Mouse (Mus musculus): ENCODE results near the gene Iah1. TPM values are rescaled to one million over a fixed set of nuclear protein-coding genes. Genes with fewer than 3 reads are reported as not detected.
A peak's percentile ranks its signal among the peaks of the same experiment; 100 is the strongest.

Gene Iah1
- 42.2 and 46.5 TPM in 2 replicates for polyA plus RNA-seq (2015; fragmentation: Nextera tagmentation; extraction: Ambion mirVana)

DNA sequence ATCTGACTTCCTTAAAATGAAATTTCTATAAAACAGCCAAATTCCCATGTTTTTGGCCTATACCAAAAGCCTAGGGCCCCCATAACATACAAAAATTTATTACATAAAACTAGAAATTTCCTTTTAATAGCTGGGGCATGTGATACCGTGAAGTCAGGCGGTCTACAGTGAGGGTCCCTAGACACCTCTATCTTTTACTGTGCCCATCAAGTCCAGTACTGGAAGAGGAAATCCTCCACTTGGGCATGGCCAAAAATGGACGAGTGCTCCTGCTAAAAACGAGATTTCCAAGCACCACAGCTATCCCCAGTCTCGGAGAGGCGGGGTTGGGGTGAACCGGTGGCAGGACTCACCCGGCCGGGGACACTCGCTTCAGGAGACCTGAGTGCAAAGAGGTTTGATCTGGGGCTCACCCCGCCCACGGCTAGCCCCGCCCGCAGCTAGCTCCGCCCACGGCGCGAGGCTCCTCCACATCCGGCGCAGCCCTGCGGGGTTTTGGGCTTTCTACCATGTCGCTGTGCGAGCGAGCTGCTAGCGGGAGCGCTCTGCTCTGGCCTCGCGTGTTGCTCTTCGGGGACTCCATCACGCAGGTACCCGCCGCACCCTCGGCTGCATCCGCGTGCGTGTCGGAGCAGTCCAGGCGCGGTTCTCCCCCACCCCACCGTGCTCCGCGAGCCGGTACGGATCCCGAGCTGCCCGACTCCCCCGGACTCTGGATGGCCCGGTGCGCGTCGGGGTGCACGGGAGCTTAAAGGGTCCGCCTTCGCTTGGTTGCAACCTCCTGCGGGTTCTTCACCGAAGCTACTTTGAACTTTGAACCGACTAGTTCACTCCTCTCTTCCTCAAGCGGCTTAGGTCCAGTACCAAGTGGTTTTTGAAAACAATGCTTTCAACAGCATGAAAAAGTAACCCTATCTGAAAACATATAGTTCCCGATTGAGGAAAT, at the start of gene Iah1:
Gene Iah1 (plus strand): TSS at position 467 of the 946 bp plus-strand sequence.
- peaks cover 9% of the 10 kb centered on the region for H3K4me1 ChIP-seq (ENCODE audit: control insufficient read depth, insufficient read depth, low read length)
- H3K27me3 ChIP-seq (ENCODE audit: control insufficient read depth, insufficient read depth, low read length) = no peaks in the 10 kb centered on the region
- H3K27ac ChIP-seq (ENCODE audit: low read length) = peak within 1 kb of the TSS; percentile 73
- H3K36me3 ChIP-seq (ENCODE audit: control insufficient read depth, insufficient read depth) = peaks cover 23% of the 10 kb centered on the region
- H3K9me3 ChIP-seq (replicated peaks; ENCODE audit: control insufficient read depth, low read length) = no peaks in the 10 kb centered on the region
- peak; percentile 90 for ATAC-seq (replicated peaks; ENCODE audit: extremely low read depth, insufficient read depth, low FRiP score)
- peak within 1 kb of the TSS; percentile 82 for H3K4me3 ChIP-seq (ENCODE audit: low read length)
- peak within 1 kb of the TSS; percentile 84 for H3K9ac ChIP-seq (ENCODE audit: low read length)
- peak within 1 kb of the TSS; percentile 82 for H3K4me2 ChIP-seq (ENCODE audit: low read depth, low read length)
- 2% methylated on average over 59 of the region's 59 CpGs for WGBS

DNA sequence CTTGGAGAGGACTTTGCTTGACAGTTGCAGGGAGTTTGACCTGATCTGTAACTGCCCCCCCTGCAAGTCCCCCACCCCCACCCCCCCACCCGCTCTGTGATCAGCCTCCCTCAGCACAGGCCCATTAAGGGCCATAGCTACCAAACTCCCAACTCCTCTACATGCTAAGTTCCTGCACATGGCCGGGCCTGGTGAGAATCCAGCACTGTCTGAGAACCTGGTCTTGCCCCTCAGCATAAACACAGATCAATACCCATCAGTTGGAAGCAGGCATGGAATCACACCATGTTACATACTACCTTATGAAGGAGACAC, 49.4 kb upstream of the Iah1 start:
- Histone ChIP-seq H3K36me3 (ENCODE audit: control insufficient read depth, insufficient read depth) (peaks cover 37% of the 10 kb centered on the region), H3K27ac (ENCODE audit: low read length) (no peak overlapping the region), H3K9ac (ENCODE audit: low read length) (no peak overlapping the region), H3K27me3 (ENCODE audit: control insufficient read depth, insufficient read depth, low read length) (no peaks in the 10 kb centered on the region), H3K4me3 (ENCODE audit: low read length) (no peak overlapping the region), H3K4me2 (ENCODE audit: low read depth, low read length) (no peak overlapping the region), H3K9me3 (replicated peaks; ENCODE audit: control insufficient read depth, low read length) (no peaks in the 10 kb centered on the region), H3K4me1 (ENCODE audit: control insufficient read depth, insufficient read depth, low read length) (peaks cover 3% of the 10 kb centered on the region)
- 75% methylated on average over 2 of the region's 2 CpGs for WGBS
- no peak for ATAC-seq (replicated peaks; ENCODE audit: extremely low read depth, insufficient read depth, low FRiP score)

DNA sequence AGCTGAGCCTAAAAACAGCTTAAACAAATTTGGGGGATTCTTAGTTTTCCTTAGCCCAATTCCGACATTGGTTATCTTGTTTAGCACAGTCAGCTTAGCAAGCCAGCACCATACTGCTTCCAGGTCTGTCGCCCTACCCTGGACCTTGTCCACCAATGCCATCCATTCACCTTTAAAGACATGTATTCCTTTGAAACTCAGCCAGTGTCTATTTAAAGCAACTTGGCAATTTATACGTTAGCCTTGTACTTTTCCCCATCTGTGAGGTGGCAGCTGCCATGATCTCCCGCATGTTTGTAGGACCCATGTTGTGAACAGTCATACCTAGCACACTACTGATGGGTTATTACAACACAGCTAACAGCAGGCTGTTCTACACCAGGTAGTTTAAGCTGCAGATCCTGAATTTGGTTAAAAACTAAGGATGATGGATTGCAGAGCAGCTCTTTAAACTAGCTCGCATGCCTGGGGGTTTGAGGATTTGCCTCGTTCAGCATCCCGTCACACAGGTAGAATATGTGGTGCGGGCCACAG, 48.0 kb upstream of the Iah1 start:
- Histone ChIP-seq H3K4me2 (ENCODE audit: low read depth, low read length) (no peak overlapping the region), H3K4me3 (ENCODE audit: low read length) (no peak overlapping the region), H3K27me3 (ENCODE audit: control insufficient read depth, insufficient read depth, low read length) (no peaks in the 10 kb centered on the region), H3K4me1 (ENCODE audit: control insufficient read depth, insufficient read depth, low read length) (peaks cover 3% of the 10 kb centered on the region), H3K9ac (ENCODE audit: low read length) (no peak overlapping the region), H3K27ac (ENCODE audit: low read length) (no peak overlapping the region), H3K36me3 (ENCODE audit: control insufficient read depth, insufficient read depth) (peaks cover 36% of the 10 kb centered on the region), H3K9me3 (replicated peaks; ENCODE audit: control insufficient read depth, low read length) (no peaks in the 10 kb centered on the region)
- ATAC-seq (replicated peaks; ENCODE audit: extremely low read depth, insufficient read depth, low FRiP score) = no peak
- 80% methylated on average over 8 of the region's 8 CpGs for WGBS

DNA sequence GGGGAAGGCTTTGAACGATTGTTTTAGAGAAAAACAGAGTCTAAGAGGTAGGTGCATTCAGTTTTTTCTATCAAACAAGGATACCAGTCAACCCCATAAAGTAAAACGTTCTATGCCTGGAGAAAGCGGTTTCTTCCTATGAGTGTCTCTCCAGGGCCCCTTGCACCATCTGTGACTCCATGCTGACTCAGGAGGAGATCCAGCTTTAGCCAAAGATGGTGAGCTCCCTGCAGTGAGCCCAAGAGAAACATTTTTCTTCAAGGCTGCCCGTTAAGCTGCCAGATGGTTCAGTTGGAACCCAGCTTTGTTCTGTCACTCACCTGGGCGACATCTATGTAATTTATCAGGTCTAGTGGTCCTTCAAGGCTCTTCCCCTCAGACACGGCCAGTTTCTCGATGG, 41.7 kb upstream of the Iah1 start:
- Histone ChIP-seq H3K4me2 (ENCODE audit: low read depth, low read length) (no peak overlapping the region), H3K9me3 (replicated peaks; ENCODE audit: control insufficient read depth, low read length) (no peaks in the 10 kb centered on the region), H3K36me3 (ENCODE audit: control insufficient read depth, insufficient read depth) (peaks cover 28% of the 10 kb centered on the region), H3K4me3 (ENCODE audit: low read length) (no peak overlapping the region), H3K4me1 (ENCODE audit: control insufficient read depth, insufficient read depth, low read length) (no peaks in the 10 kb centered on the region), H3K27me3 (ENCODE audit: control insufficient read depth, insufficient read depth, low read length) (no peaks in the 10 kb centered on the region), H3K27ac (ENCODE audit: low read length) (no peak overlapping the region), H3K9ac (ENCODE audit: low read length) (no peak overlapping the region)
- 75% methylated on average over 7 of the region's 7 CpGs for WGBS
- no peak for ATAC-seq (replicated peaks; ENCODE audit: extremely low read depth, insufficient read depth, low FRiP score)

DNA sequence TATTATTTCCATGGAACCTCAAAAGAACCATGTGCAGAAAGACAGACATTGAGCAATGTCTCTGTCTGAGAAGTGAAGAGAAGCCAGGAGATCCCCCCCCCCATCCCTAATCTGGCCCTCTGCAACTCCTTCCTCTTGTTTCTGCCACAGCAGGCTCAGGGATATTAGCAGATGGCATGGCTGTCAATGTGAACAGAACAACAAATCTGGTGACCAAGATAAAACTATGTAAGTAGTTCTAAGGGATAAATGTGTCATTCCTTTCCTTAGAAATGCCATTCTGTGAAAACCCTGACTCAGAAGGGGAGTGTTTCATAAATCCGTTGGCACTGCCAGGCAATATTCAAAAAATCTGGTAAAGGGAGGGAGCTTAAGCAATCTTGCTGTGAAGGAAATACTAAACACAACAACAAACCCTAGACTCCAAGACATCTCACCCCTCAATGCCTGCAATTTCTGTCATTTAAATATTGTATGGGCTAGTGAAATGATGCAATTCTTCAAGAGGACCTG, 38.8 kb upstream of the Iah1 start:
- Histone ChIP-seq H3K9ac (ENCODE audit: low read length) (no peak overlapping the region), H3K27ac (ENCODE audit: low read length) (no peak overlapping the region), H3K27me3 (ENCODE audit: control insufficient read depth, insufficient read depth, low read length) (no peaks in the 10 kb centered on the region), H3K9me3 (replicated peaks; ENCODE audit: control insufficient read depth, low read length) (no peaks in the 10 kb centered on the region), H3K4me3 (ENCODE audit: low read length) (no peak overlapping the region), H3K4me1 (ENCODE audit: control insufficient read depth, insufficient read depth, low read length) (no peaks in the 10 kb centered on the region), H3K36me3 (ENCODE audit: control insufficient read depth, insufficient read depth) (peaks cover 6% of the 10 kb centered on the region), H3K4me2 (ENCODE audit: low read depth, low read length) (no peak overlapping the region)
- 82% methylated on average over 1 of the region's 1 CpGs for WGBS
- no peak for ATAC-seq (replicated peaks; ENCODE audit: extremely low read depth, insufficient read depth, low FRiP score)

DNA sequence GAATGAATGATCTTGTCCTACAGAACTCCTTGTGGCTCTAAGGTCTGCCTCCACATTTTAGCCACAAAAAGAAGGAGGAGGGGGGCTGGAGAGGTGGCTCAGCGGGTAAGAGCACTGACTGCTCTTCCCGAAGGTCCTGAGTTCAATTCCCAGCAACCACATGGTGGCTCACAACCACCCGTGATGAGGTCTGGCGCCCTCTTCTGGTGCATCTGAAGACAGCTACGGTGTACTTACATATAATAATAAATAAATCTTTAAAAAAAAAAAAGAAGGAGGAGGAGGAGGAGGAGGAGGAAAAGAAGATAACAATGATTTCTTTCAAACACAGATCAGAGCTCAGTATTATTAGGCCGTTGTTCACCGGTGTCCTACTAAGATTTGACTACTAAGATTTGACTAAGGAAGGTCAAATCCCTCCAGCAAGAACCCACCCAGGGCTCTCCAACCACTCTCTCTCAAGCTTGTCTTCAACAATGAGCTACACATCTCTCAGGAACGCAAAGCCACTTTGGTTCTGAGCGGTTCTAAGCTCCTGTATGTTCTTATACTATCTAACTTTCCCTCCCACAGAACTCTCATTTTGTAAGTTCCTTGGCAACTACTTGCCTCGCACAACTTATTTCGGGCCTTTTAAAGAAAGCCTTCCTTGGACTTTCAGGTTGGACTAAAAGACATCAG, 31.3 kb upstream of the Iah1 start, which contains the start of gene Cpsf3:
Gene Cpsf3 (plus strand): TSS at position 631 of the 681 bp plus-strand sequence.
- Histone ChIP-seq H3K9ac (ENCODE audit: low read length) (peak within 1 kb of the TSS; percentile 91), H3K4me3 (ENCODE audit: low read length) (peak within 1 kb of the TSS; percentile 78), H3K4me2 (ENCODE audit: low read depth, low read length) (peak within 1 kb of the TSS; percentile 91), H3K27me3 (ENCODE audit: control insufficient read depth, insufficient read depth, low read length) (no peaks in the 10 kb centered on the region), H3K4me1 (ENCODE audit: control insufficient read depth, insufficient read depth, low read length) (peaks cover 20% of the 10 kb centered on the region), H3K9me3 (replicated peaks; ENCODE audit: control insufficient read depth, low read length) (no peaks in the 10 kb centered on the region), H3K36me3 (ENCODE audit: control insufficient read depth, insufficient read depth) (no peaks in the 10 kb centered on the region), H3K27ac (ENCODE audit: low read length) (peak within 1 kb of the TSS; percentile 81)
- no peak for ATAC-seq (replicated peaks; ENCODE audit: extremely low read depth, insufficient read depth, low FRiP score)
- 51% methylated on average over 11 of the region's 11 CpGs for WGBS

DNA sequence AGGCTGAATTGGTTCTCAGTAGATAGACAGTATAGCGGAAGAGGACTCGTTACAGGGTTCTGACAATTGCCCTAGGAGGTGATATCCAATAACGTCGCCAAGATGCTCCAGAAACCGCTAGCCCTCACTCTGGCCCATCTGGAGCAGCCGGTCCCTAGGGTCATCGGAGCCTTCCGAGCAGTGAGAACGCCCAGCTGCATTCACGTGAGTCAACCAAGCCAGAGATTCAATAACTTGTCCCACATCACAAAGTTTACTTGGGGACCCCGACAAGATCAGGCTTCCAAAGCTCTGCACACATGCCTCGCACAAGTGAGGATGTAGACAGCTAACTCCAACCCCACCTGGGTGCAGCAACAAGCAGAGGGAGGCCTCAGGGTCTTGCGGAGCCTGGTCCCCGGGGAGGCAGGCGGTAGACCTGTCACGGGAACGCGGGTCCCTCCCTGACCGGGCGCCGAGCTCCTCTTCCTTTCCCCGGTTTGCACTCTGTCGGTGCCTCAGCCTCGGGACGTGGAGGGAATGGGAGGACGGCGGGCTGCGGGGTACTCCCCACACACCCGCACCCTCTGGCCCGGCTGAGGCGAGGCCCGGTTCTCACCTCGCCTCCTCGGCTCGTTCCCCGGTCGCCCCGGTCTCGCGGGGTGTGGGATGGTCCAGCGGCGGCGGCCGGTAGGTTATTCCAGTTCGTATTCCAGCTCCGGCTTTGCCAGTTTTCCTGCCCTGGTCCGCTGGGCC, 30.5 kb upstream of the Iah1 start:
- H3K4me3 ChIP-seq (ENCODE audit: low read length) = peak overlapping the region; percentile 78
- H3K4me2 ChIP-seq (ENCODE audit: low read depth, low read length) = peak overlapping the region; percentile 91
- ATAC-seq (replicated peaks; ENCODE audit: extremely low read depth, insufficient read depth, low FRiP score) = peak; percentile 80
- peak overlapping the region; percentile 91 for H3K9ac ChIP-seq (ENCODE audit: low read length)
- peaks cover 20% of the 10 kb centered on the region for H3K4me1 ChIP-seq (ENCODE audit: control insufficient read depth, insufficient read depth, low read length)
- H3K9me3 ChIP-seq (replicated peaks; ENCODE audit: control insufficient read depth, low read length) = no peaks in the 10 kb centered on the region
- H3K27ac ChIP-seq (ENCODE audit: low read length) = peak overlapping the region; percentile 76
- WGBS = under 1% methylated on average over 47 of the region's 47 CpGs
- H3K36me3 ChIP-seq (ENCODE audit: control insufficient read depth, insufficient read depth) = no peaks in the 10 kb centered on the region
- H3K27me3 ChIP-seq (ENCODE audit: control insufficient read depth, insufficient read depth, low read length) = no peaks in the 10 kb centered on the region

DNA sequence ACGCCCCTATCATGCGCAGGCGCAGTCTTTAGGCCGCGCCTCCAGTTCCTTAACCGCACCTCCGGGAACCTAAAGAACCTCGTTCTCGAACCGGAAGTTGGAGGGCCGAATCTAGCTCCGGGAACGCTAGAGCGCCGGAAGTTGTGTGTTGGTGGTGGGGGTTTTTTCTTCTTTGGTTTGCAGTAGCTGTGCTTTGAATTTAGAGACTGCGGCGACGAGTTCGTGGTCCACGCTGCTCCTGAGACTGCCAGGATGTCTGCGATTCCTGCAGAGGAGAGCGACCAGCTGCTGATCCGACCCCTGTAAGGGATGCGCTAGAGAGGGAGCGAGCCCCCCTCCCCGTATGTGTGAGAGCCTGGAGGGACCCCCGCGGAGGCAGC, 30.0 kb upstream of the Iah1 start, which contains the start of gene Itgb1bp1:
Gene Itgb1bp1 (minus strand): TSS at position 42 of the 380 bp plus-strand sequence.
- Histone ChIP-seq H3K27ac (ENCODE audit: low read length) (peak within 1 kb of the TSS; percentile 81), H3K4me2 (ENCODE audit: low read depth, low read length) (peak within 1 kb of the TSS; percentile 91), H3K36me3 (ENCODE audit: control insufficient read depth, insufficient read depth) (peaks cover under 1% of the 10 kb centered on the region; the same call in 1 of the 2 replicates), H3K9me3 (replicated peaks; ENCODE audit: control insufficient read depth, low read length) (no peaks in the 10 kb centered on the region), H3K27me3 (ENCODE audit: control insufficient read depth, insufficient read depth, low read length) (no peaks in the 10 kb centered on the region), H3K4me1 (ENCODE audit: control insufficient read depth, insufficient read depth, low read length) (peaks cover 20% of the 10 kb centered on the region), H3K9ac (ENCODE audit: low read length) (peak within 1 kb of the TSS; percentile 91), H3K4me3 (ENCODE audit: low read length) (peak within 1 kb of the TSS; percentile 78)
- WGBS = 0% methylated on average over 28 of the region's 28 CpGs
- ATAC-seq (replicated peaks; ENCODE audit: extremely low read depth, insufficient read depth, low FRiP score) = peak; percentile 96
